Mouse (Mus musculus) cerebellum, adult 2 months (tissue): ENCODE data around the gene Ldb3.

Experiments used
- CTCF ChIP-seq: fragments of 200-500 bp; IDR thresholded peaks from 2 replicates; pipeline ENCODE4 v1.5.1; 2011; ENCODE audit warnings: low read depth, mild to moderate bottlenecking, control low read depth, low read length, moderate library complexity, borderline replicate concordance; ENCODE audit not compliant: insufficient read depth
- POLR2A ChIP-seq: fragments of 200-500 bp; IDR thresholded peaks from 2 replicates; pipeline ENCODE4 v1.6.1; 2011; ENCODE audit warnings: low read length, control low read depth, borderline replicate concordance; ENCODE audit not compliant: insufficient read depth

- TF ChIP-seq POLR2A (no peak), CTCF (no peak)
Measured at GRCm38 (mm10) chr14:34623074-34623473, 34.6 kb upstream of the Ldb3 start.
